Mouse (Mus musculus): Measurements from ENCODE around the gene Usp34. TPM values are rescaled to one million over a fixed set of nuclear protein-coding genes. Genes with fewer than 3 reads are reported as not detected.
"Not testable (repeated sequence)": the region's sequence is repeated elsewhere in the genome, so short reads cannot be mapped to it uniquely, and the experiment has no call there.

Gene Usp34
- polyA plus RNA-seq, 1 experiment from 2014 or later = 40.4 TPM

DNA sequence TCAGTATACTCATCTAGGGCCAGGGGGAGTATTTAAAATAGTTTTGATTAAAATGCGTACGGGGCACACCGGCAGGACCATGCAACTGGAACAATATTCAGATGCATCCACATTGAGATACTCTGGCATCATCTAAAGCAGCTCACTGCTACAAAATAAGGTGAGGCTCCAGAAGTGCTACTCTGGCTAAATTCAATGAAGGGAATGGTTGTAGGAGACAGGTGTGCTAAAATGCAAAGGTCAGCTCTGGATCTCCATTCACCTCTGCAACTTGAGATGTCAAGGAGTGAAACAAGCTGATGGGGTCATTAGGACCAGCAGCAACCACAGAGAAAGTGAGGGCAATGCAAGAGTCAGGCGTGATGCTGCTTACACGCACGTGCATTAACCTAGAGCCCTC is 188.5 kb downstream of the Usp34 start:
- 88% methylated on average over 6 of the region's 6 CpGs for WGBS
- H3K9ac ChIP-seq (replicated peaks; ENCODE audit: low read length) = no peak overlapping the region
- H3K27ac ChIP-seq (replicated peaks; ENCODE audit: low read depth, low read length) = no peak overlapping the region
- H3K4me2 ChIP-seq (ENCODE audit: low read depth, low read length) = no peak overlapping the region
- peaks cover 13% of the 10 kb centered on the region for H3K36me3 ChIP-seq (replicated peaks; ENCODE audit: control insufficient read depth, insufficient read depth, low read depth, low read length)
- H3K4me3 ChIP-seq (ENCODE audit: low read depth, low read length) = no peak overlapping the region
- ATAC-seq (replicated peaks; ENCODE audit: insufficient number of reproducible peaks, low FRiP score, low TSS enrichment, low read depth) = no peak
- DNase-seq (ENCODE audit: low spot score) = no peak
- H3K9me3 ChIP-seq (replicated peaks; ENCODE audit: control insufficient read depth, low read length) = no peaks in the 10 kb centered on the region
- H3K4me1 ChIP-seq (ENCODE audit: control insufficient read depth, insufficient read depth, low read length) = no peaks in the 10 kb centered on the region; the same call in 1 of the 2 replicates
- H3K27me3 ChIP-seq (ENCODE audit: control insufficient read depth, insufficient read depth, low read length) = no peaks in the 10 kb centered on the region

DNA sequence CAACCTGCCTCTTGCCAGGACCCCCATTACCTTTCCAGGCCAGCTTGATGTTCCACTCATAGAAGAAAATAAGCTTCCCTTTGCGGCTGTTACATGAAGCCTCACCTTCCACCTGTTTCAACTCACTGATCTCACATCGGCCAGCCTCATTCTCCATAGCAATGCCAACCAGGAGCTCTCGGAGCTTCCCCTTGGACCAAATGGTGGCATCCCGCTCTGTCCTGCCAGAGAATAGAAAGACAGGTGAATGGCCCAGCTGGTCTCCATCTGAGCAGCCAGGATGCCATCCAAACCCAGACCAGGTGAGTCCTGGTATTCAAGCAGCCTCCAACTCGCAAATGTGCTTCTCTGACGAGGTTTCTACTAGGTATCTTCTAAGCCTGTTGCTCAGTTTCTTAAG is 190.0 kb downstream of the Usp34 start:
- Histone ChIP-seq H3K4me2 (ENCODE audit: low read depth, low read length) (peak overlapping the region; percentile 79), H3K27ac (replicated peaks; ENCODE audit: low read depth, low read length) (no peak overlapping the region), H3K4me1 (ENCODE audit: control insufficient read depth, insufficient read depth, low read length) (no peaks in the 10 kb centered on the region; the same call in 1 of the 2 replicates), H3K4me3 (ENCODE audit: low read depth, low read length) (peak overlapping the region; percentile 75), H3K36me3 (replicated peaks; ENCODE audit: control insufficient read depth, insufficient read depth, low read depth, low read length) (peaks cover 11% of the 10 kb centered on the region), H3K27me3 (ENCODE audit: control insufficient read depth, insufficient read depth, low read length) (no peaks in the 10 kb centered on the region), H3K9me3 (replicated peaks; ENCODE audit: control insufficient read depth, low read length) (no peaks in the 10 kb centered on the region), H3K9ac (replicated peaks; ENCODE audit: low read length) (peak overlapping the region; percentile 85)
- ATAC-seq (replicated peaks; ENCODE audit: insufficient number of reproducible peaks, low FRiP score, low TSS enrichment, low read depth) = no peak
- no peak for DNase-seq (ENCODE audit: low spot score)
- WGBS = 56% methylated on average over 6 of the region's 6 CpGs

DNA sequence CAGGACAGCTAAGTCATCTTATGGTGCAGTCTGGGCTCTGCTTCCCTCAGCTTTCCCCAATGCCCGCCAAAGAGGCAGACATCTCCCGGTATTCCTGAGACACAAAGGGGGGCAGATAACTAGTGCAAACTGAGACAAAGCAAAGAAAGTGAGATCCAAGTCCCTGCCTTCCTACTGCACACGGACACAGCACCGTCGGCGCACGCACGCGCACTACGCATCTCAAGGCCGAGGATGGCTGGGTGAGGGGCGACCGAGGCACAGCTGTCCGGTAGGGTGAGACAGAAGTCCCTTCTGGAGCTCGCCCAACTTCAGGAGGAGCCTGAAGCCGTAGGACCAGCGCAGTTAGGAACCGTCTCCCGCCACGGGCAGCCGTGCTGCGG is 190.6 kb downstream of the Usp34 start:
- Histone ChIP-seq H3K4me3 (ENCODE audit: low read depth, low read length) (peak overlapping the region; percentile 75), H3K36me3 (replicated peaks; ENCODE audit: control insufficient read depth, insufficient read depth, low read depth, low read length) (peaks cover 11% of the 10 kb centered on the region), H3K4me2 (ENCODE audit: low read depth, low read length) (peak overlapping the region; percentile 79), H3K27me3 (ENCODE audit: control insufficient read depth, insufficient read depth, low read length) (no peaks in the 10 kb centered on the region), H3K9ac (replicated peaks; ENCODE audit: low read length) (peak overlapping the region; percentile 85), H3K27ac (replicated peaks; ENCODE audit: low read depth, low read length) (peak overlapping the region; percentile 92), H3K4me1 (ENCODE audit: control insufficient read depth, insufficient read depth, low read length) (no peaks in the 10 kb centered on the region; the same call in 1 of the 2 replicates), H3K9me3 (replicated peaks; ENCODE audit: control insufficient read depth, low read length) (no peaks in the 10 kb centered on the region)
- DNase-seq (ENCODE audit: low spot score) = peak; percentile 79
- WGBS = 0% methylated on average over 22 of the region's 22 CpGs
- ATAC-seq (replicated peaks; ENCODE audit: insufficient number of reproducible peaks, low FRiP score, low TSS enrichment, low read depth) = peak; percentile 79

DNA sequence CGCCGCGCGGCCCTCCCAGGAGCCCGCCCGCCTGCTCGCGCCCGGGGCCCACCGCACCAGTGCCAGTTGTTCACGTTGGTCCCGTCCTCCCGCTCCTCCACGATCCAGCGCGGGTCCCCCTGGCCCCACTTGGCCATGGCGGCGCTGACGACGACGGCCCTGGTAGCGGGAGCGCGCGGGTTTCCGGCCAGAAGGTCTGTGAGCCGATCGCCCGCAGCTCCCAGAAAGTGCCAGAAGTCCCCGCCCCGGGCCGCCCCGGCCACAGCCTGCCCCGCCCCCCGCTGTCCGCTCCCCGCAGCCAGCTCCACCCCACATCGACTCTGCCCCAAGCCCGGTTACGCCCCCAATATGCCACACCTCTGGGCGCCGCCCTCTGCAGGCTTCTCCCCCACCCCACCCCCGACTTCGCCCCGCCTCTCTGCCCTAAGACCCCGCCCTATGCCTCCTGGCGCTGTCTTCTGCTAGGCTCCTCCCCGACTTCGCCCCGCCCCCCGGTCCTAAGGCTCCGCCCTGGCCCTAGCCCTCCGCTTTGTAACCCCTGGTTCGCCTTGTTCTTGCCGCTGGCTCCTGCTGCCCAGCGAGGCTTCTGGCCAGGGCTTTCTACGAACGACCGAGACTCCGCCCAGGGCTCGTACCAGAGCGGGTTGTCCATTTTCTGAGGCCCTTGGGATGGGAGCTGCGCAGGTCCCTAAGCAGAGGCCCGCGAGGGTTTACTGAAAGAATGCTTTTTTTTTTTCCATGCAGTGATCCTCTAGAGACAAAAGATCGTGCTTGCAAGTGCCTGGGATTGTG is 191.2 kb downstream of the Usp34 start, which contains the start of gene Ahsa2:
Ahsa2 (minus strand) TSS at position 313 of the 792 bp plus-strand sequence.
- DNase-seq (ENCODE audit: low spot score) (peak; percentile 98), ATAC-seq (replicated peaks; ENCODE audit: insufficient number of reproducible peaks, low FRiP score, low TSS enrichment, low read depth) (peak; percentile 90)
- Histone ChIP-seq H3K36me3 (replicated peaks; ENCODE audit: control insufficient read depth, insufficient read depth, low read depth, low read length) (peaks cover 6% of the 10 kb centered on the region), H3K27me3 (ENCODE audit: control insufficient read depth, insufficient read depth, low read length) (no peaks in the 10 kb centered on the region), H3K27ac (replicated peaks; ENCODE audit: low read depth, low read length) (peak within 1 kb of the TSS; percentile 92), H3K9me3 (replicated peaks; ENCODE audit: control insufficient read depth, low read length) (no peaks in the 10 kb centered on the region), H3K4me1 (ENCODE audit: control insufficient read depth, insufficient read depth, low read length) (no peaks in the 10 kb centered on the region; the same call in 1 of the 2 replicates), H3K9ac (replicated peaks; ENCODE audit: low read length) (peak within 1 kb of the TSS; percentile 85), H3K4me2 (ENCODE audit: low read depth, low read length) (peak within 1 kb of the TSS; percentile 79), H3K4me3 (ENCODE audit: low read depth, low read length) (peak within 1 kb of the TSS; percentile 75)
- WGBS = 1% methylated on average over 52 of the region's 66 CpGs

DNA sequence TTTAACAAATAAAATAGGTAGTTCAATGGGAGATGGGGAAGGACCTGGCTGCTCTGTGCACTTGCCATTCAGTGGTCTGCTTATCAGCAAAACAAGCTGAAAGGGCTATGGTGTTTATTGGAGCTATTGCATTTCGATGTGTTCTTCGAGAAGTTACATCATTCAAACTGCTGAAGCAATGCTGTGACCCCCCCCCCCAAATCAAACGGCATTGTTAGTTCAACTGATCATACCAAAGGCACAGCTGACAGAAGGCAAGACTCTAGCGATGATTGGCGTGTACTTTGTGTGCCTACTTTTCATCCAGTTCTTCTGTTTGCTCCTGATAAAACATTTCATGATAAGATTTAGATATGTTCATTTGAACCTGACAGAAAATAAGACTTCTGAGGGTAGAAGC is 191.9 kb downstream of the Usp34 start:
- no peak for ATAC-seq (replicated peaks; ENCODE audit: insufficient number of reproducible peaks, low FRiP score, low TSS enrichment, low read depth)
- H3K27ac ChIP-seq (replicated peaks; ENCODE audit: low read depth, low read length) = peak overlapping the region; percentile 78
- 67% methylated on average over 5 of the region's 5 CpGs for WGBS
- DNase-seq (ENCODE audit: low spot score) = no peak
- no peaks in the 10 kb centered on the region; the same call in 1 of the 2 replicates for H3K4me1 ChIP-seq (ENCODE audit: control insufficient read depth, insufficient read depth, low read length)
- no peaks in the 10 kb centered on the region; the same call in 1 of the 2 replicates for H3K36me3 ChIP-seq (replicated peaks; ENCODE audit: control insufficient read depth, insufficient read depth, low read depth, low read length)
- H3K27me3 ChIP-seq (ENCODE audit: control insufficient read depth, insufficient read depth, low read length) = no peaks in the 10 kb centered on the region
- no peaks in the 10 kb centered on the region for H3K9me3 ChIP-seq (replicated peaks; ENCODE audit: control insufficient read depth, low read length)
- H3K4me2 ChIP-seq (ENCODE audit: low read depth, low read length) = peak overlapping the region; percentile 79
- H3K4me3 ChIP-seq (ENCODE audit: low read depth, low read length) = peak overlapping the region; percentile 75
- peak overlapping the region; percentile 51 for H3K9ac ChIP-seq (replicated peaks; ENCODE audit: low read length)

DNA sequence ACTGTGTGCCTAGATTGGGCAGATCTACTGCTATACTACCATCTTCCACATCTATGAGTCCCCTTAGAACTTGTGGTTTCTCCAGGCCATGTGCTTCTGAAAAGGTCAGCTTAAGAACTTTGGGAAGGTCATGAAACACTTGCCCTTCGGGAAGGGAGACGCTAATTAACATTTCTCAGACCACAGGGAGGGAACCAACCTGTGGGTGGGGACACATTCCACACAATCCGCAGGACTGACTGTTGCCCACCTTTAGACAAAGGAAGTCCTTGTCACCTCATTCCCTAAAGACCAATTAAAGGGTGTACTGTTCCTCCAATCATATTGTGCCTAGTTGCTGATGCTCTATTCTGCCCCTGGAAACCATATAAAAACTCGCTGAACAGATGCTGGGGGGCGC is 198.1 kb downstream of the Usp34 start:
- H3K9ac ChIP-seq (replicated peaks; ENCODE audit: low read length); H3K27ac ChIP-seq (replicated peaks; ENCODE audit: low read depth, low read length); H3K27me3 ChIP-seq (ENCODE audit: control insufficient read depth, insufficient read depth, low read length); H3K4me2 ChIP-seq (ENCODE audit: low read depth, low read length); H3K36me3 ChIP-seq (replicated peaks; ENCODE audit: control insufficient read depth, insufficient read depth, low read depth, low read length); H3K4me1 ChIP-seq (ENCODE audit: control insufficient read depth, insufficient read depth, low read length); ATAC-seq (replicated peaks; ENCODE audit: insufficient number of reproducible peaks, low FRiP score, low TSS enrichment, low read depth); H3K9me3 ChIP-seq (replicated peaks; ENCODE audit: control insufficient read depth, low read length); DNase-seq (ENCODE audit: low spot score); H3K4me3 ChIP-seq (ENCODE audit: low read depth, low read length): not testable (repeated sequence)
- WGBS = 69% methylated on average over 5 of the region's 5 CpGs

DNA sequence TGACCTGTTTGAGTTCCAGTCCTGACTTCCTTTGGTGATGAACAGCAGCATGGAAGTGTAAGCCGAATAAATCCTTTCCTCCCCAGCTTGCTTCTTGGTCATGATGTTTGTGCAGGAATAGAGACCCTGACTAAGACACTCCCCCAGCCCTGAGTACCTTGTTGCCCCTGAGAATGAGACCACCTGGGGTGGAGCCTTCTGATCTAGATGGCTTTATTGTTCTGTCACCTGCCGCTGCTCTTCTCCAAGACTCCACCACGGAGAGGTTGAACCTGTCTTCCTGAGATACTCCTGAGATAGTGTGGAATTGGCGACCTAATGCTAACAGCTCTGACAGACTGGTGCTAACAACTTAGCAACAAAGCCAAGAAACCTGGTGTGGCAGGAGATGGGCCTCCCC is 208.1 kb downstream of the Usp34 start:
- not testable (repeated sequence) for H3K36me3 ChIP-seq (replicated peaks; ENCODE audit: control insufficient read depth, insufficient read depth, low read depth, low read length); H3K9ac ChIP-seq (replicated peaks; ENCODE audit: low read length); H3K4me1 ChIP-seq (ENCODE audit: control insufficient read depth, insufficient read depth, low read length); H3K27me3 ChIP-seq (ENCODE audit: control insufficient read depth, insufficient read depth, low read length); H3K4me2 ChIP-seq (ENCODE audit: low read depth, low read length); ATAC-seq (replicated peaks; ENCODE audit: insufficient number of reproducible peaks, low FRiP score, low TSS enrichment, low read depth); H3K9me3 ChIP-seq (replicated peaks; ENCODE audit: control insufficient read depth, low read length); H3K27ac ChIP-seq (replicated peaks; ENCODE audit: low read depth, low read length); H3K4me3 ChIP-seq (ENCODE audit: low read depth, low read length); DNase-seq (ENCODE audit: low spot score)
- WGBS = 68% methylated on average over 4 of the region's 4 CpGs

DNA sequence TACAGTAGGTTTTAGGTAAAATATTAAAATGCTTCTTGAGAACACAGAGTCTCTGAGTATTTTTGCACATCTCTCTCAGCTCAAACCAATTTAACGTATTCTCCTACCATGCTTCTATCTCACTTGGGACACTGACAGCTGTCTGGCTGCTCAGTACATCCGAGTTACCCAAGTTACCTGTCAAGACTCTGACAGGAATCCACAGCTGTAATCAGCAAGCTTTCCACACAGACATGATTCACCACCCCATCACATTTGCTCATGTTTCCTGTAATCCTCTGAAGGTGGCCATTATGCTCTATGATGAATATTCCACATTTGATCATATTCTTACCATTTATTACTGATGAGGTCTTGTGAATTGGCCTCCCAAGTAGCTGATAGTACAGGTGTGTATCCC is 208.6 kb downstream of the Usp34 start:
- Histone ChIP-seq H3K4me1 (ENCODE audit: control insufficient read depth, insufficient read depth, low read length) (no peaks in the 10 kb centered on the region), H3K9me3 (replicated peaks; ENCODE audit: control insufficient read depth, low read length) (no peaks in the 10 kb centered on the region), H3K36me3 (replicated peaks; ENCODE audit: control insufficient read depth, insufficient read depth, low read depth, low read length) (no peaks in the 10 kb centered on the region), H3K4me3 (ENCODE audit: low read depth, low read length) (no peak overlapping the region), H3K27ac (replicated peaks; ENCODE audit: low read depth, low read length) (no peak overlapping the region), H3K9ac (replicated peaks; ENCODE audit: low read length) (no peak overlapping the region), H3K4me2 (ENCODE audit: low read depth, low read length) (no peak overlapping the region), H3K27me3 (ENCODE audit: control insufficient read depth, insufficient read depth, low read length) (no peaks in the 10 kb centered on the region)
- no peak for DNase-seq (ENCODE audit: low spot score)
- no peak for ATAC-seq (replicated peaks; ENCODE audit: insufficient number of reproducible peaks, low FRiP score, low TSS enrichment, low read depth)
- WGBS = 78% methylated on average over 2 of the region's 2 CpGs
